Mouse (Mus musculus) CD4-positive, CD25-positive, alpha-beta regulatory T cell, adult 4 months (primary cell): ENCODE measurements around the gene Xntrpc. TPM values are rescaled to one million over a fixed set of nuclear protein-coding genes. Genes with fewer than 3 reads are reported as not detected.
A peak's percentile ranks its signal among the peaks of the same experiment; 100 is the strongest.
"Not testable (repeated sequence)": the region's sequence is repeated elsewhere in the genome, so short reads cannot be mapped to it uniquely, and the experiment has no call there.

ENCODE experiments used
- ATAC-seq: one replicate; pipeline ENCODE4 v1.8.0; 2017
- polyA plus RNA-seq, 2 experiments: library from polyadenylated mRNA; unstranded; fragments of 100-300 nt; shearing (Covaris generic); gene quantifications; one replicate each; pipeline ENCODE4 v1.2.1; 2017

The Xntrpc gene
- polyA plus RNA-seq = 1 to 10 TPM in 1 of 2 experiments, under 1 TPM in 1; 0.93 to 1.4 TPM

DNA sequence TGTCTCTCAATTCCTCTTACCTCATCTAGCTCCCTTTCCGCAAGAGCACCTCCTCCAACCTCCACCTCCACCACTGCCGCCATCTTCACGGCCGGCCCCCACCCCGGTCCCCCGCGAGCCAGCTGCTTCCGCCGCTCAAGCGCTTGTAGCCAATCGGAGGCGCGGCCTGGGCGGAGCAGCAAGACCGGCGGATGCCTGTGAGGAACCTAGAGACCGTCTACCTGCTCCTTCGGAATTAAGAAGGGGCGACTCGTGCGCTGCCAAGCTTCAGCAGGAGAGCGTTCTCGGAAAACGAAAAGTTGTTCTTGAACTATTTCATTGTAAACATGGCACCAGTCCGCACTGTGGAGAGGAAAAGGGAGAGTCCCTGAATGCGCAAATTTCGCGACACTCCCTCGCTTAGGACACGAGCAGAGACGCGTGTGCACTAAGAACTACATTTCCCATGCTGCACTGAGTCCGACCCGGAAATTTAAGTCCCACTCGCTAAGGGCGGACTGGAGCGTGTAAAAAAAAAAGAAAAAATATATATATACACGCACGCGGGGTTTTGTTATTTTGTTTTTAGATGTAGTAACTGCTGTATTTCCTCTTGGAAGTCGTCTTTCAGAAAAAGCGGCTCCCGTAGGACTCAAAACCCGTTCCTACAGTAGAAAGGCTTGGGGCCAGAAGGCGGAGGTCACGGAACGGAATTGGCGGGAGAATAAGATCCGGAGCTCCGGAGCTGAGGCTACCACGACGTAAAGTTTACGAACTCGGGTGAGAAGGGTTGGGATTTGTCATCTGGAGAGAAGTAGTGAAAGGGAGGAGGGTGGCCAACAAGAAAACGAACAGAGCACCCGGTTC lies at the start of gene Xntrpc, which contains the start of the genes Rnf121 and Xndc1:
Gene Xntrpc (plus strand): TSS at position 668 of the 846 bp plus-strand sequence.
Gene Rnf121 (minus strand): TSS at position 424 of the 846 bp plus-strand sequence.
Gene Xndc1 (plus strand): TSS at position 466 of the 846 bp plus-strand sequence.
- peak; percentile 96 for ATAC-seq

DNA sequence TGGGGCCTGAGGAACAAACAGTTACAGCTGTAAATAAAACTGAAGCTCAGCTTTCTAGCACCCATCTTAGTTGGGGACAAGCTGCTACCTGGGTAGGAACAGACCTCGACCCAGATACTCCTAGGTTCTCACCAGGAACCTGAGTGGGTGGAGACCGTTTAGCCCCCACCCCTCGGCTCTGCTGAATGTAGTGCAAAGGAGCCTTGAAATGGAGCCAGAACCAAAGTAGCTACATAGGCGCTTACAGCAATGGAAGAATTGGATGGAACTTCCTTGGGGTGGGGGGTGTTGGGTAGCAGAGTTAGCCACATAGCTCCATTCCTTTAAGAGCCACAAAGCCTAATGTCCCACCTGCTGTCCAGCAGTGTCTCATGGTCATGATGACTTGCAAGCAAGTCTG lies 48.6 kb upstream of the Xntrpc start:
- no peak for ATAC-seq

DNA sequence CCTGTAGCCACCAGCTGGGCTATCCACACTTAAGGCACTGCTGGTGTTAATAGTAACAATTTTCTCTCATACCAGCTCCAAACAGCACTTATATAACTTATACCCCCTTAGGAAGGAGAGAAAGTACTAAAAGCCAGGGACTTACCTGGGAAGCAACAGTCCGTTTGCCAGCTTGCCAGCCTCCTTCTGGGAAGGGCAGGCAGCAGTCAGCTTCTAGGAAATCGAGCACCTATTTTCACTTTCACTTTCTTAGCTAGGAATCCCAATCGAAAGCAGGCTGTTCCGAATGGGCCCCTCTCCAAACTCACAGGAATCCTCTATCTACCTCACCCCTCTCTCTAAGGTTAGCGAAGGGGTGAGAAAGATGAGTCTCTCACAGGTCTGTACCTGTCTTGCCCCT lies 48.1 kb upstream of the Xntrpc start:
- ATAC-seq = peak; percentile 70

DNA sequence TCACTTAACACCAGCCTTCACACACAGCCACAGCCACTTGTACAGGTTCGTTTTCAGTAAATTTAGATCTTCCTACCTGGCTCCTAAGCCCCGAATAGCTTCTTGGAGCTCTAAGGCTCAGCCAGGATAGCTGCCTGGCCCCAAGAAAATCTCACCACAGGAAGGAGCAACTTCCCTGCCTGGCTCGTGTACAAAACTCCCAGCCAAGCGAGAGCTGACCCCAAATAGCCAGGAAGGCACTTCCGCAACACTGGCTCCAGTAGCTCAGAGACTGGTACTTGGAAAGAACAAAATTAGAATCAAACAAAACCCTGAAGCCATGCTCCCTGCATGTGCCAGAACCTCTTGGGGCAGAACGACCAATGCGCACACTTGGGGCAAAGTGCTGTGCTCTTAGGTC lies 47.5 kb upstream of the Xntrpc start:
- ATAC-seq = no peak

DNA sequence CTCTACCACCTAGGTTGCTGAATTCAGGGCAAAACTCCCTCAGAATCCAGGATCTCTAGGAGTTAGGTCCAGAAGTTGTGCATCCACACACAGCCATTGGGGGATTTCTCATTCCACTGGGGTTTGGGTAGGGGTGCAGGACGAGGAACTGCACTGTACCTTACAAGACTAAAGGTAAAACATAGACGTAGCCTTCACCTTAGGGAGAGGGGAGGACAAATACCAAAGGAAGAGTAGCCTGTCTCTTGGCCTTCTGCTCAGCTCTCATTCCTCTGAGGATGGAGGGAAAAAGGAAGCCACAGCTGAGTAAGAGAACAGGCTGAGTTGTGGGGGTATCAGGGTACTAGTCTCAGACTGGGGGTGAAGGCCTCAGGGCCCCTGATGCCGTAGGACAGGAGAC lies 46.9 kb upstream of the Xntrpc start, which contains the start of gene Il18bp:
Gene Il18bp (minus strand): TSS at position 101 of the 400 bp plus-strand sequence.
- no peak for ATAC-seq

DNA sequence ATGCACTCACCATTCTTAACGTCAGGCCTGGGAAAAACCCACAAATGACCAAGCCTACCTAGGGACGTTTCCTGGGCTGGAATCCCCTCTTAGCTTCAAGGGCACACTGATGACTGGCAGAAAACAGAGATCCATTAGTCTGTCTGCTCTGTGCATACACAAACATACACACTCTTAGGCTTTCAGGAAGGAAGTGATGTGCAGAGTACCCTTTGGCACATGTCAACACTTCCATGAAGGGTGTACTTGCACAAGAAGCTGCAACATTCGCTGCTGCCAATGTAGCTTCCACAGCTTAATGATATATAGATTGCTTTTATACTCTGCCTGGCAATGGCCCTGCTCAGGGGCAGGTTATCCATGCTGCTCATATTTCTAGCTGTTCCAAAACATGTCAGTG lies 46.2 kb upstream of the Xntrpc start:
- ATAC-seq = no peak

DNA sequence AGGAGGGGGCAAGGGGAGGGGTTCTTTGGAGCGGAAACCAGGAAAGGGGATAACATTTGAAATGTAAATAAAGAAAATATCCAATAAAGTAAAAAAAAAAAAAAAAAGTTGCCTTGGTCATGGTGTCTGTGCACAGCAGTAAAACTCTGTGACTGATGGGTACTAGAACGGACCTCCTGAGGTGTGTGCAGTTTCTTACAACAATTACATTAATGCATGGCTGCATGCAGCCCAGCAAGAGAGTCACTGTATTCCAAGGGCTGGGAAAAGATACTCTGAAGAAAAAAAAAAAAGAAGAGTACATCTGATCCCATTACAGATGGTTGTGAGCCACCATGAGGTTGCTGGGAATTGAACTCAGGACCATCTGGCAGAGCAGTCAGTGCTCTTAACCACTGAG lies 44.6 kb upstream of the Xntrpc start:
- ATAC-seq = not testable (repeated sequence)

DNA sequence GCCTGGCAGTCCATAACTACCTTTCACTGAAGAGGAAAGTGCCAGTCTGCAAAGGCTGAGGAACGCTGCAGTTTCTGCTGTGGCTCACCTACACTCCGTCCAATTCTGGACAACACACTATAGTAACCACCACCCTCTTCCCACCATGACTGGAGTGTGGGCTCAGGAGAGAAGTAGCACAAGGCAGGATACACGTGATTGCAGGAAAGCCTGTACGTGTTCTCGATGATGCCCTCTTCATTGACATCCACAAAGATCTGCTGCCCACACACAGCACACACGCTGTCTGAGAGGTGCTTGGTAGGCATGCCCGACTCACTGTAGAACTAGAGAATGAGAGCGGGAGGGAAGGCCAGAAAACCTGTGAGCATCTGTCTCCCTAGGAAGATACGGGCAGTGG lies 41.7 kb upstream of the Xntrpc start:
- no peak for ATAC-seq

DNA sequence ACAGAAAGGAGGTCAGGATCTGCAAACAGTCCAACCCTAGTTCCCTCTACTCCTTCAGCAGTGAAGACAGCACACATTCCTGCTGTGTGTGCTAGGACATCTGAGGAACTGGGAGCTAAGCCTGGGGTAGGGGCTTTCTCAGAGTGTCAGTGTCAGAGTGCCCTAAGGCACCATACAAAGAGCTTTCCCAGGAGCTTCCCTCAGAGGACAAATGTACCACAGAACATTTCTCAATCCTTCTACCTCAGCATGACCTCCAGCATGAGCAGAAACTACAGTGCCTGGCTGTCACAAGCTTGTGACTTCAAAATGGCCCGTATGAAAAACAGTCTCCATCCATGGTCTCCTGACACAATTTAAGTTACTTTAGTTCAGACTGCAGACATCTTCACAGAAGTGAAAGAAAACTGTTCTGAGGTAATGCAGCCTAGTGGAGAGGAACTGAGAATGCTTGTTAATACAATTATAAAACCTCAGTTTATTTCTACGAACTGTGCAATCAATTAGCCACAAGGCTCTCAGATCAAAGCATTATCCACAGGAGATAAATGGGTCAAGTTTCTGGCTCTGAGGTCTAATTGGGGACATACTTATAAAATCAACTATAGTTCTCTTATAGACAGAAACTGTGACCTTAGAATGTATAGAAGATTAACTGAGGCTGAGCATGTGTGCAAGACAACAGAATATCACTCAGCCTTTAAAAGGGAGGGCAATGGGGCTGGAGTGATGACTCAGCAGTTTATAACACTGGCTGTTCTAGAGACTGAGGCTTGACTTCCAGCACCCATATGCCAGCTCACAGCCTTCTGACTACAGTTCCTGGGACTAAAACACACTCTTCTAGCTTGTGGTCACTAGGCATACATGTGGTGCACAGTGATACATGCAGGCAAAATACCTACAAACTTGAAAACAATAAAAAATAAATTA lies 40.1 kb upstream of the Xntrpc start:
- no peak for ATAC-seq

DNA sequence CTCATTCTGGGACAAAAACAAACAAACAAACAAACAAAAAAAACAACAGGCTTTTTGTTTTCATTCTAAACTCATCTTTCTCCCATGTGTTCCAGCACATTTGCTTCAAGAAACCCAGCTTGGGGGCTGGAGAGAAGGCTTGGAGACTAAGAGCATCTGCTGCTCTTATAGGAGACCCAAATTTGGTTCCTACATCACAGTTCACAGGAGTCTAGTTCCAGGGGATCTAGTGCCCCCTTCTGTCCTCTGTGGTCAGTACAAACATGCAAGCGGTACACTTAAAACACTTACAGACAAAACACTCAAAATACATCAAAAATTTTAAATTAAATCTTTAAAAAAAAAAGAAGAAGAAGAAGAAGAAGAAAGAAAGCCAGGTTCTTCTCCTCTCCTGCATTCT lies 30.6 kb upstream of the Xntrpc start:
- ATAC-seq = no peak

DNA sequence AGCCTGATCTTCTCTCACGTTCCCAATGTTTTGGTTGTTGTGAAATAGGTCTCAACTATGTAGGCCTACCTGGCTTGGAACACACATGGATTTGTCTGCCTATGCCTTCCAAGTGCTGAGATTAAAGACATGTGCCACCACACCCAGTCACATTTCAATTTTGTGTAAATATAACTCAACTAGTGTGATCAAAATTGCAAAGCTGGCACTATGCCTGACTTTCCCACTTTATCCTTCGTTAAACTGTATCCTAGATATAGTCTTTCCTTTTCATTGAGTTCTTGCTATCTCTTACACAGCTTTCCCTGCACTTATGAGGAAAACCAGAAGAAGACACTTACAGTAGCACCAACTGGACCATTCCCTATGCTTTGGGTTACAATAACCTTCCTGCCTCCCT lies 30.0 kb upstream of the Xntrpc start:
- ATAC-seq = no peak

DNA sequence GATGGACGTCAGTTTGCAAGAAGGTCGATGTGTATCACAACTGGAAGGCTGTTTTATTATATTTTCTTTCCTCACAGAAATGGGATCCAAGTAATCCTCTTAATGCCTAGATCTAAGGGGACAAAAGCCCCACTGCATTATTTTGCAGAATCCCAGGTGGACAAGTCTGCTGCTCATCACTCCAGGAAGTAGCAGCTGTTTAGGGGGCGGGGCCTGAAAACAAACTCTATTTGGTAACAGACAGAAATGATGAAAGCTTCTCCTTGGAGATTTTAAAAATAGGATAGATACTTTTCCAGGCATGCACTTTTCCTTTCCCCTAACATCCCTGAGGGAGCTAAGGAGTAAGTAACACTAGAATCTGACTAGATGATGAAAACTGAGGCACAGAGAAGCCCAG lies 28.2 kb upstream of the Xntrpc start:
- no peak for ATAC-seq

DNA sequence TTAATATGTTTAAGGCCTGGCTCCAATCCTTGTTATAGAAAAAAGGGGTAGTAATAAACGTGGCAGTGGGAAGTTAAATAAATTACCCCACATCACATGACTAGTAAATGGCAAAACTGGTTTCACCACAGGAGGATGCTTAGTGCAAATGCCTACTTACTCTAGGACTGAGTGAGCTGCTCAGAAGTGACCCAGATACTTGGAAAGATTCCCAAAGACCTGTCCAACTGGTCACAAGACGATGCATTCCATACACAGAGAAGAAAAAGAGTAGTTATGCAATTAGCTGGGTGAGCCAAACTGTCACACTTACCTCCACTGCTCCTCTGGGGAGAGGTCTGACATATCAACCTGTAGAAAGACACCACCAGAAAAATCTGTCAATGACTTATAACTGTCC lies 23.2 kb upstream of the Xntrpc start:
- ATAC-seq = no peak

DNA sequence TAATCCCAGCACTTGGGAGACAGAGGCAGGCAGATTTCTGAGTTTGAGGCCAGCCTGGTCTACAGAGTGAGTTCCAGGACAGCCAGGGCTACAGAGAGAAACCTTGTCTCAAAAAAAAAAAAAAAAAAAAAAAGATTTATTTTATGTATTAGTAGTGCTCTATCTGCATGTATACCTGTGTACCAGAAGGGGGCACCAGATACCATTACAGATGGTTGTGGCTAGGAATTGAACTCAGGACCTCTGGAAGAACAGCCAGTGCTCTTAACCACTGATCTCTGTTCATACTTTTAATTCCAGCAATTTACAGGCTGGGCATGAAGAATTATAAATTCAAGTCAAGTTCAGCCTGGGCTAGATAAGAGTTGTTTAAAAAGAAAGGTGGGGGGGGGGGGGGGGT lies 17.0 kb upstream of the Xntrpc start:
- ATAC-seq = not testable (repeated sequence)

DNA sequence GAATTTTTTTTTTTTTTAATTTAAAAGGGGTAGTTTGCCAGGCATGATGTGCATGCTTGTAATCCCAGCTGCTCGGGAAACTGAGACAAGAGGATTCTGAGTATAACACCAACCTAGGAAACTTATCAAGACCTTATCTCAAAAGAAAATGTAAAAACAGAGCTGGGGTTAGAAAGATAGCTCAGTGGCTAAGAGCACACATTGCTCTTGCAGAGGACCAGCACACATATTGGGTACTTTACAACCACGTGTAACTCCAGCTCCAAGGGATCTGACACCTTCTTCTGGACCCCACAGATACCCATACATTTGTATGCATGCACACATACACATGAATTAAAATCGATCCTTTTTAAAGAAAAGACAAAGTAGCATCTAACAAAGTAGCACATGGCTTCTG lies 4.2 kb upstream of the Xntrpc start:
- ATAC-seq = no peak

DNA sequence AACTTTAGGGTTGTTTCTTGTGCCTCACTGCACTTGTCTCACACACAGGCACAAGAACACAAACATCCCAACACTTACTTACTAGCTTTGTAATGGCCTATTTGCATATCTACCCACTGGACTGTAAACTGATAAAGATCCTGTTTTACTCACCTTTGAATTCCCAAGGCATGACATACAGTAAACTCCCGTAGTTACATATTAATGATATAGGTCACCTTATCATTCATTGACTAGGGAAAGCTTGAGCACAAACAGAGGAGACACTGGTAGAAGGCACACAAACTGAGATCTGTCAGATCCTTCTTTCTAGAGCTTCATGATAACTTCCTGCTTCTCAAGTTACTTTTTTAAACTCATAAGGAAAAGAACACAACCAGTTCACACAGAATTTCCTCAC lies 3.3 kb upstream of the Xntrpc start:
- ATAC-seq = no peak

DNA sequence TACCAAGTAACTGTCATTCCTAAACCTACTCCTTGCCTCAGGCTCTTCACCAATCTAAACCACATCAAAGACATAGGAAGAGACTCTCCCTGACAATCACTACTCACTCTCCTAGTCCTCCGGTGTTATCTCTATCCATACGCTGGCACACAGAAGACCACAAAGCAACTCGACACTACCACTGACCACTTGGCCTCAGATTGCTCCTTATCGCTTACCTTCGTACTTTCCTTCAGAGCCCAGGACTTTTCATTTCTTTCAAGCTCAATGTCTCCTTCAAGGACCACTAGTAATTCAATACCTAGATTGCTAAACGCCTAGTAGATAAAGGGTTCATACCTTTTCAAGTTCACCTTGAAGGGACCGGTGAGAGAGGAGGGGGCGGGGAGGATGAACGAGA lies 1.6 kb upstream of the Xntrpc start:
- no peak for ATAC-seq

DNA sequence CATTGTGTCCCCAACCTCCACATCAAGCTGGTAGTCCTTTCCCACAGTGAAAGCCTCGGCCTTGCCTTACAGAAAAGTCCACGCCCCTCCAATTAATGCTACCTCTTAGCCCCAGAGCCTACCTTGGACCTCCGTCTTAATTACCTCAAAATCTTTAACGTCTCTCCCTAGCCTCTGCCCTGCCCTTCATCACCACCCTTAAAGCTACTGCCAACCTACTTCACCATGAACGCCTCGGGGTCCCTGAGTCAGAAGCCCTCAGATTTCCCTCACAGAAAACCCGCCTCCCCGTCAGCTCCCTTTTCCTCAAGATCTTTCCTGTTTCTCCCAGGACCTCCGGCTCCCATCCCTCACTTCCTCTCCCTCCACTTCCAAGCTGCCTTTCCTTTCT lies 863 bp upstream of the Xntrpc start:
- ATAC-seq = no peak

DNA sequence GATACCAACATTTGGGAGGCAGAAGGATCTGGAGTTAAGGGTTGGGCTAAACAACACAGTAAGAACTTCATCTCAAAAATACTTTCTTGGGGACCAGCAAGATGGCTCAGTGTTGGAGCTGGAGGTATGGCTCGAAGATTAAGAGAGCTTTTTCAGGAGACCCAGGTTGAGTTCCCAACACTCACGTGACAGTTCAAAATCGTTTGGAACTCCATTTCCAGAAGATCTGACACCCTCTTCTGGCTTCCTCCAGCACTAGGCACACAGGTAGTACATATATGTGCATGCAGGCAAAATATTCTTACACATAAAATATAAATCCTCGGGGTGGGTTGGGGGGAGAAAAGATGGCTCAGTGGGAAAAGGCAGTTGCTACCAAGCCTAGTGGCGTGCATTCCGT lies 850 bp downstream of the Xntrpc start:
- no peak for ATAC-seq

DNA sequence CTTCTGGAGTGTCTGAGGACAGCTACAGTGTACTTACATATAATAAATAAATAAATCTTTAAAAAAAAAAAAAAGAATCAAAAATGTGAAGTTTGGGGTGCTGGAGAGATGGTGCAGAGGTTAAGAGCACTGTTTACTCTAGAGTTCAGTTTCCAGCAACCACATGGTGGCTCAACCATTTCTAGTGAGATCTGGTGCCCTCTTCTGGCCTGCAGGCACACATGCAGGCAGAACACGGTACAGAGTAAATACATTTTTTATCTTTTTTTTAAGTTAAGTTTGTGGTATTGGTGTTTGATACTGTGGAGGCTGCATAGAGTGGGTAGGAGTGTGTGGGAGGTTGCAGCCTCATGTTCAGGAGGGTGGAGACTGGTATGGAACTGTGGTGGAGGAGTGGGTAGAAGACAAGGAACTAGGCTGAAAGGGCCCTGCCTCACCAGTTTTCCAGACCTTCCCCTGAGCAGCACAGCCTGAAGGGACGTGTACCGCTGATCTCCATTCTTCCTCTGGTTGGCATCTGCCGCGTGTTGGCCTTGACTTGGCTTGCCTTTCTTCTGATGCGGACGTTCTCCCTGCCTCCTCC lies 11.3 kb downstream of the Xntrpc start:
- ATAC-seq = peak; percentile 63

DNA sequence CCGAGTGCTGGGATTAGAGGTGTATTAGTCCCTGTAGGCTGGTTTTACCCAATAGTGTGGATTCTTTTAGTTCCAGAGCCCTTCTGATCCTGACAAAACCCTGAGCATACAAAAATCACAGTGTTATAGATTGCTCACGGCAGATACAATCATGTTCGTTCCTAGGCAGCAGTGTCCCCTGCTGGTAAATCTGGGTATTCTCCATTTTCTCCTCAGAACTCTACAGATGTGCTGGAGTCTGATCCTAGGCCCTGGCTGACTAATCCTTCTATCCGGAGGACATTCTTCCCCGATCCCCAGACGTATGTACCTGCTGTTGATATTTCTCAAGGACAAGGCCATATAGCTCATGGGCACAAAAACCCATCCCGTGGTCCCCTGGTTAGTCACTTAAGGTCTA lies 13.0 kb downstream of the Xntrpc start:
- ATAC-seq = peak; percentile 66

DNA sequence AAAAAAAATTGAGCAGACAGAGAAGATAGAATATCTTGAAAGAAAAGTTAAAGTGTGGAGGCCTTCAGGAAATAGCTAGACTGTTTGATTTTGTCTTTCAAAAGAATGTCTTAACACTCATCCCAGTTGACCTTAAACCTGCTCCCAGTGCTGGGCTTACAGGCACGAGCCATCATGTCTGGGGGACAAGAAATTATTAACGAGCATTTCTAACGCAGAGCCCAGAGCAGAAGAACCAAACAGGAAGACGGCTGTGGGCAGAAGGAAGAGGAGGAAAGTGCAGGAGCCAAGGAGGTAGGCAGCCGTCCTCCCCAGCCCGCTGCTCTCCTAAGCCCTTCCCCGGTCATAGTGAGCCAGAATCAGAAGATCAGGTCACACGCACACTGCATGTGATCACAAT lies 14.8 kb downstream of the Xntrpc start:
- no peak for ATAC-seq

DNA sequence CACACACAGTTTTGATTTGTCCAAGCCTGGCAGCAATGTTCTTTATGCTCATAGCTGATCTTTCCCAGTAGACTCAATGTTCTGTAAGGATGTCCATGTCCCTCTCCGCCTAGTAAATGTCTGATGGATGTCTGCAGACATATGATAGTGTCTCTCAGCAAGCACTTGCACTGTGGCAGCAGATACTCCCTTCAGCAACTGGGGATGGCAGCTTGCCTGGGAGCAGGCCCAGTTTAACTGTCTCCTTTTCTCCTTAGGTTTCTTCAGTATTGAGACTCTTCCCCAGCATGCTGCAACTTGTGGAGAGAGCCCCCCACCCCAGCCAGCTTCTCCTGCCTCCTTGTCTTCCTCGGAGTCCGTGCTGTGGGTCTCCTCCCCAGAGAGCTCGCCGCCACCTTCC lies 16.3 kb downstream of the Xntrpc start:
- ATAC-seq = no peak
